Mouse (Mus musculus): ENCODE data around the gene Aurkc.
"Not testable (repeated sequence)": the region's sequence is repeated elsewhere in the genome, so short reads cannot be mapped to it uniquely, and the experiment has no call there.

Aurkc gene

DNA sequence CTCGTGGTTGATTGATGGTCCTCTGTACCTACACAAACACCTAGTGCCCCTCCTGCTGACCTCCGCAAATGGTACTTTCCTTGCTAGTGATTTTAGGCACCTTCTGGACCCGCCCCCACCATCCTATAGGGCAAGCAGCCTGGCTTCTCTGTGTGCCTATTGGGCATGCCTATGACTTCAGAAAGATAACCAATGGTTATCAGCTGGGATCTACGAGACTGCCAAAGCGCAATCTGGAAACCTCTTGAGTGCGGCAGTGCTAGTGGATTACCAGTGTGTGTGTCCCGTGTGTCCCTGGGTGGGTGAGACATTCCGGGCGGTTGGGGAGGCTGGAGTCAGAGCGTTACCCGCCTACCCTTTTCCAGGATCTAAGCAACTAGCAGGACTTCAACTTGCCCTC, at the start of gene Aurkc:
Aurkc (plus strand) TSS at position 50 of the 400 bp plus-strand sequence.
- DNase-seq = not testable (repeated sequence)

DNA sequence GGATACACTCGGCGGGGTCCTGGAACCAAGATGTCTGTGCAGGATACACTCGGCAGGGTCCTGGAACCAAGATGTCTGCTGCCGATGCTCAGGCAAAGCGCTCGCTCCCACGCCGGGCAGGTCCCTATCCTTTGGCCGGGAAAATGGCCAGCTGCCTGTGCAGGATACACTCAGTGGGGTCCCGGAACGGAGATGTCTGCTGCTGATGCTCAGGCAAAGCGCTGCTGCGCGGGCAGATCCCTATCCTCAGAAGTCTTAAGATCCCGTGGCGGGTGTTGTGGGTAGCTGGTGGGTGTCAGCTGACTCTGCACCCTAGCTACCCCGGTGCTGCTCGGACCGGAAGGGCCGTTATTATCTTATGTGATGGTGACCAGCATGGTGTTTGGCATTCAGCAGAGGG, 47.0 kb upstream of the Aurkc start:
- not testable (repeated sequence) for DNase-seq

DNA sequence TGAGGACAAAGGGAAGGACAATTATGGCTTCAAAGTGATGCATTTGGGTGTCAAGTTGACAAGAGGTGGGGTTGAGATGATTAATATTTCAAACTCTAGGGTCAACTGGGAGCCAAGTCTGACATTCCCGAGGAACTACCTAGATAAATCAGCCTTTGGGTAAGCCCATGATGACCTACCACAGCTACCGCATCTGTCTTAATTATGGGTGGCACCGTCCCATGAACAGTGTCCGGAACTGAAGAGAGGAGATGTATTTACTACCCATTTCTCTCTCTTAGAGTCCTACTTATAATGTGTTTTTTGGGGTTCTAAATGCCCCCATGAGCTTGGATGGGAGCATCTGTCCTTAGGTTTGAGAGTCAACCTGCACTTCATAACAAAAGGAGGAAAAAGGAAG, 38.5 kb upstream of the Aurkc start:
- no peak for DNase-seq

DNA sequence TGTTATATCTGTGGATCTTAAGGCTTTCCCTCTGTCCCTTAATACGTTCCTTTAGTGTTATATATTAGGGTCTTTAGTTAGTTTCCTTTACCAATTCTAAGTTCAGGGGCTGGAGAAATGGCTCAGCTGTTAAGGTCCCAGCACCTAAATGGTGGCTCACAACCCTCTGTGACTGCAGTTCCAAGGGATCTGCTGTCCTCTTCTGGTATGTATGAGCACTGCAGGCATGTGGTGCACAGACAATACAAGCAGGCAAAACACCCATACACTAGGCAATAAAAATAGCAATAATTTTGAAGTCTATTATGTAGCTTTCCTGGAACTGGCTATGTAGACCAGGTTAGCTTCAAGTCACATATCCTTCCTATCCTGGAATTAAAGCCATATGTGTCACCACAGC, 36.5 kb upstream of the Aurkc start:
- no peak for DNase-seq

DNA sequence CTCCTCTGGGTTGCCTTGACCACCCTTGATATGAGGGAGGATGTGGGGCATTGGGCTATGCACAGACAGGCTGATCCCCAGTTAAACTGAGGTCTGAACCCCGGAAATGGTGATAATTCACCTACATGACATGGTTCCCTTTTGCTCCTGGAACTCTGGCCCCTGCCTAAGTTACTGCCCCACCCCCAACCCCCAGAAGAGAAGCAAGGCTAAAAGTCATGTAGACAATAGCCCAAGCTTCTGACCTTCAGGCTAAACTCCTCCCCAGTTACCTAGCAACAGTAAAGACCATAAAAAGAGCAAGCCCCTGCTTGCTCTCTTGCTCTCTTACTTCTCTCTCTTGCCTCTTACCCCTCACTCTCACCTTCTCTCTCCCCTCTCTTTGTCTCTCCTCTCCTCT, 21.5 kb upstream of the Aurkc start:
- no peak for DNase-seq

DNA sequence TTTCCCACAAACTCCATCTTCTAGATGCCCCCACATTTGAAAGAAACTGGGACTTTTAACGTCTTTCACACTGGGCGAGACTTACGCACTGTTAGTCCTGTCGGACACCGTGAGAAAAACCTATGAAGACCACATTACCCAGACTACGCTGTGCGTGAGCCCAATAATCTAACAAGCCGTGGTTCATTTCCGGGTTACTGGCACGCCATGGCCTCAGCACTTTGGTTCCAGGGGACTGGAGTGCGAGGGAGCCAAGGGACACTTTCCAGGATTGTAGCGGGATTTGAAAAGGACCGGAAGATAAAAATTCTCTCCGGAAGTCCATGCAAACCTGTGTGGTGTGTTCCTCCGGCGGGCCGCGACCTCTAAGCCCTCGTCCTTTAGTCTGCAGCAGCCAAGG, 18.2 kb upstream of the Aurkc start:
- no peak for DNase-seq

DNA sequence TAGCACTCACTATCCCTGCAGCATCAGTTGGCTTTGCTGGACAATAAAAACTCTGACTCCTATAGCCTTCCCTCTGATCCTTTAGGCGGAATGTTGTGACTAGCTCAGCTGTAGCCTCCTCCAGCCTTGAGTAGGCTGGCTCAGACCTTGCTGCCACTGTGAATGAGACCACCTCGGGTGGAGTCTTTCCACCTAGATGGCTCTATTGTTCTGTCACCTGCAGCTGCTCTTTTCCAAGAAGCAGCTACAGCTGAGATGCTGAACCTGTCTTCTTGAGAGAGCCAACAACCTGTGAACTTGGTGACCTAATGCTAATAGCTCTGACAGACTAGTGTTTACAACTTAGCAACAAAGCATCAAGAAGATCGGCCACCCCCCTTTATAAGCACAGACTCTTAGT, 3.8 kb downstream of the Aurkc start:
- not testable (repeated sequence) for DNase-seq

DNA sequence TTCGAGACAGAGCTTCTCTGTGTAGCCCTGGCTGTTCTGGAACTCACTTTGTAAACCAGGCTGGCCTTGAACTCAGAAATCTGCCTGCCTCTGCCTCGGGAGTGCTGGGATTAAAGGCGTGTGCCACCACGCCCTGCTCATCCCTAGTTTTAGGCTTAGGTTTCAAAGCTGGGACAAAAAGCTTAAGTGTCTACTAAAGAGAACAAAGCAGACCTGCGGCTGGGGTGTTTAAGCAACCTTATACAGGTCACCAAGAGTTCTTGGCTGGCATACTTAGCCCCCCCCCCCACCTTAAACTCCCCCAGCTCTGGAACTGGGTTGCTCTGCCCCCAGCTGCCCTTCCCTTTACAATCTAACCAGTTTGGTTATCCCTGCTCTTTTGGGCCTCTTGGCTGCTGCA, 10.3 kb downstream of the Aurkc start:
- not testable (repeated sequence) for DNase-seq

DNA sequence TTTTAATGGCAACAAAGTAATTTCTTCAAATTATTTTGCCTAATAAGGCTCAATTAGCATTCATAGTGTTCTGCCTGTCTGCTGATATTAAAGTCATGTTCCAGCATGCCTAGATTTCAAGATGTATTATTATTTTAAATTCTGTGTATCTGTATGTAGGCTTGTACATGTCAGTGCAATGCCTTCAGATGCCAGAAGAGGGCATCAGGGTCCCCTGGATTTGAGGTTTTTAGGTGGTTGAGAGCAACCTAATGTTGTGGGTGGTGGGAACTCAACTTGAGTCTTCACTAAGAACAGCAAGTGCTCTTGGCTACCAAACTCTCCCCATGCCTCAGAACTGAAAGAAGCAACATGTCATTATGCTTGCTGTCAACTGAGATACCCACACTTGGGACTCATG, 32.3 kb downstream of the Aurkc start:
- no peak for DNase-seq

DNA sequence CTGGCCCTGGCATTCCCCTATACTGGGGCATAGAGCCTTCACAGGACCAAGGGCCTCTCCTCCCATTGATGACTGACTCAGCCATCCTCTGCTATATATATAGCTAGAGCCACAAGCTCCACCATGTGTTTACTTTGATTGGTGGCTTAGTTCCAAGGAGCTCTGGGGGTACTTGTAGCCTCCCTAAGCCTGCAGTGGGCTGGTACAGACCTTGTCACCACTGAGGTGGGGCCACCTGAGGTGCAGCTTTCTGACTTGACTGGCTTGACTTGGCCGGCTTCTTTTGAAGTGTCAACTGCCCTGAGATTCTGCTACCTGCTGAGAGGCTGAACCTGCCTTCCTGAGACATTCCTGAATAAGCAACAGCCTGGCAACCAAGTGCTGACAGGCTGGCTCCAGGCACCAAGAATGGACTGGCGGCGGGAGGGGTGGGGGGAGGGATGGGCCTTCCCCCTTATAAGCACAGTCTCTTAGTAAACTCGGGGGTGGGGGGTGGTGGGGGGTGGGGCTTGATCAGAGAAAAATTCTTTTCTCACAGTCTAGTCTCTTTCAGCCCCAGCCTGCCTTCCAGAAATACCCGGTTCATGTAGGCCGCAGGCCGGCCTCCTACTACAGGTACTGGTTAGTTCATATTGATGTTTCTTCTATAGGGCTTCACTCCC, 54.7 kb downstream of the Aurkc start:
- DNase-seq = not testable (repeated sequence)
